Mouse (Mus musculus): ENCODE measurements around the gene Ints6. TPM values are rescaled to one million over a fixed set of nuclear protein-coding genes. Genes with fewer than 3 reads are reported as not detected.

The Ints6 gene
- total RNA-seq (2014; rRNA removed) (20.3 and 25.4 TPM in 2 replicates), polyA plus RNA-seq (2015; fragmentation: Nextera tagmentation; extraction: Ambion mirVana) (4.3 and 9.1 TPM in 2 replicates)

DNA sequence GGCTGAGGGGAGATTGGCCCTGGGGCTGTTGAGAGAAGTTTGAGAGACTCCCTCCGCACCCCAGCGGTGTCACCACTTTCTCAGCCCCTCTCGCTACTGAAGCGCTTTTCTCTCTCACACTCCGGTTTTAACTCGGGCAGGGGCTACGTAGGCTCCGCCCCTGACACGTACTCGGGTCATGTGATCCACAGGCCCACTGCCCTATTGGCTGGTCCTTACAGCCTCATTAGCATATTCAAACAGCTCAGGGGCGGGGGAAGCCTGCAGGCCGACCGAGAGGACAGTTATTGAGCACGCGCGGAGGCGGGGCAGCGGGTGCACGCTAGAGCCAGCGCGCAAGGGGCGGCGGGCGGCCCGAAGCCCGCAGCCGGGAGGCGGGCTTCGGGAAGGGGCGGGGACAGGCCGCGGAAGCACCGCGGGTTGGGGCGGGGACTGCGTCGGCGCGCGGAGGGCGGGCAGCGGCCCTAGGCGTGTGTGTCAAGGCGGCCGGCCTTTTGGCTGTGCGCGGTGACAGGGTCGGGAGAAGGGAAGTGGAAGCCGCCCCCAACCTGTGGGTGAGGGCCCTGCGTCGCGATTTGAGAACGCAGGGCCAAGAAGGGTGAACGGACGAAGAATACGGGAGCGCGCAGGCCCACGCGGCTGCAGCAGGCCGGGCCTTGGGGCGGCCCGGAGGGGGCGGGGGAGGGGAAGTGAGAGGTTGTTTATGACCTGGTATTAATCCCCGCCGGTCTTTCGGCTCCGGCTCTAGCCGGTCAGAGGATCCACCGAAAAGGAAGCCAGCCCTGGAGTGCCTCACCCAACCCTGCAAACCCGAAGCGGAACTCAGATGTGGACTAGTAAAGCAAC is at the start of gene Ints6:
Ints6 (minus strand) TSS at position 134 of the 846 bp plus-strand sequence.
- H3K36me3 ChIP-seq (ENCODE audit: insufficient read depth) = no peaks in the 10 kb centered on the region; the same call in 1 of the 2 replicates
- H3K27me3 ChIP-seq (ENCODE audit: insufficient read depth, low read length) = no peaks in the 10 kb centered on the region
- peak; percentile 95 for ATAC-seq
- peak within 1 kb of the TSS; percentile 98 for H3K27ac ChIP-seq (ENCODE audit: low read depth, low read length)
- H3K4me2 ChIP-seq (ENCODE audit: low read depth) = peak within 1 kb of the TSS; percentile 87
- DNase-seq = peak; percentile 99
- TF ChIP-seq CTCF (IDR thresholded peaks at IDR 0.05; ENCODE audit: low read depth) = peak; percentile 13; the same call in 1 of the 2 replicates
- H3K4me1 ChIP-seq (ENCODE audit: insufficient read depth) = no peaks in the 10 kb centered on the region
- no peaks in the 10 kb centered on the region for H3K9me3 ChIP-seq (ENCODE audit: low read length)
- peak within 1 kb of the TSS; percentile 79 for H3K4me3 ChIP-seq (ENCODE audit: low read depth, low read length)
- WGBS = under 1% methylated on average over 72 of the region's 72 CpGs
- peak within 1 kb of the TSS; percentile 89 for H3K9ac ChIP-seq

DNA sequence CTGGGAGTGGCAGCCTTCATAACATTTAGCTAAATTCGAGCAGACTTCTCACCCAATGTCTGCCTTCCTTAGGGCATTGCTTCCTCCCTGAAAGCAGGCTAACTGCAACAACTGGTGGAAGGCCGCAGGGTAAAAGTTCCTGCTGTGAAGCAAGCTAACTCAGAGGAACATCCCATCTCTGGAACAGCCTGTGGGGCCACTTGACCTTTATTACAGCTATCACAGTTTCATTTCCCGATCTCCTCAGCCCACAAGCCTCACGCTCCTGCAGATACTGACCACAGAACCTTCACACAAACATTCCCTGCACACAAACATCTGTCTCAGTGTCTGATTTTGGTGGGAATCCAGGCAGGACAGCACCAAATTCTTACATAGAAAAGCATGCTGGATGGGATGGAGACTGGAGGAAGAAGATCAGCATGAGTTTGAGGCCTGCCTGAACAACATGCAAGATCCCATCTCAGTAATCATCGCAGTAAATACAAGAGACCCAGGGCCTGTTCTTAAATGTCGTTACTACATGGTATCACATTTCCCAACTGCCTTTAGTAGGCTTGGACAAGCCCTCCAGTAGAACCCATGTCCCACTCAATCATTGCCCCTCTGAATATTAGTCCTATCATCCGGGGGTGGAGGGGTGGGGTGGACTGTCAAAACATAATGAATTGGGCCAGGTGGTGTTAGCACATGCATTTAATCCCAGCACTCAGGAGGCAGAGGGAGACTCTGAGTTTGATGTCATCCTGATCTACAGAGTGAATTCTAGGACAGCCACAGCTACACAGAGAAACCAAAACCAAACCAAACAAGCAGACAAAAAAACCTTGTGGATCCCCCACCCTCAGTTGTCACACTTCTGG is 47.9 kb upstream of the Ints6 start:
- WGBS = 86% methylated on average over 7 of the region's 7 CpGs
- H3K4me3 ChIP-seq (ENCODE audit: low read depth, low read length) = no peak overlapping the region

DNA sequence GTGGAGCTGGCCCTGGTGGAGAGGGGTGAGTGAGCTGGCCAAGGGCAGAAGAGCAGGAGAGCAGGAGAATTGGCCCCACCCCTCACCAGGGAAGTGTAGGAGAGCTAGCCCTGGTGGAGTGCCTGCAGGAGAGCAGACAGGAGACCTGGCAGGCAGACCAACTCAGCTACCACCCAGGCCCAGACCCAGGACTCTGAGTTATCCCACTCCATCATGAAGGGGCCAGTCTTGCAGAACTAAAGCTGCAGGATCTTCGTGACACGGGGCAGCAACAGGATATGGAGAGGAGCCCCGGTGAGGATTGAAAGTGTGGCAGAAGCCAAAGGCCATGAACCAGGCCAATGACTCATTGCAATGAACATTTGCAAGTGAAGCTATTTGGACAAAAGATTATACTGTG is 46.0 kb upstream of the Ints6 start:
- no peaks in the 10 kb centered on the region for H3K4me1 ChIP-seq (ENCODE audit: insufficient read depth)
- no peak for ATAC-seq
- no peak overlapping the region for H3K4me3 ChIP-seq (ENCODE audit: low read depth, low read length)
- H3K36me3 ChIP-seq (ENCODE audit: insufficient read depth) = no peaks in the 10 kb centered on the region
- no peaks in the 10 kb centered on the region for H3K27me3 ChIP-seq (ENCODE audit: insufficient read depth, low read length)
- no peak for TF ChIP-seq CTCF (IDR thresholded peaks at IDR 0.05; ENCODE audit: low read depth)
- H3K9me3 ChIP-seq (ENCODE audit: low read length) = no peaks in the 10 kb centered on the region
- 74% methylated on average over 3 of the region's 3 CpGs for WGBS
- no peak overlapping the region for H3K27ac ChIP-seq (ENCODE audit: low read depth, low read length)
- no peak overlapping the region for H3K4me2 ChIP-seq (ENCODE audit: low read depth)
- no peak overlapping the region for H3K9ac ChIP-seq
- no peak for DNase-seq

More for the DNA sequence above, 47.9 kb upstream of the Ints6 start:
- ATAC-seq (no peak), DNase-seq (no peak)
- H3K27me3 ChIP-seq (ENCODE audit: insufficient read depth, low read length) = no peaks in the 10 kb centered on the region
- H3K4me2 ChIP-seq (ENCODE audit: low read depth) = no peak overlapping the region
- no peaks in the 10 kb centered on the region for H3K4me1 ChIP-seq (ENCODE audit: insufficient read depth)
- no peak overlapping the region for H3K27ac ChIP-seq (ENCODE audit: low read depth, low read length)
- H3K36me3 ChIP-seq (ENCODE audit: insufficient read depth) = no peaks in the 10 kb centered on the region
- H3K9me3 ChIP-seq (ENCODE audit: low read length) = no peaks in the 10 kb centered on the region
- no peak for TF ChIP-seq CTCF (IDR thresholded peaks at IDR 0.05; ENCODE audit: low read depth)
- no peak overlapping the region for H3K9ac ChIP-seq

DNA sequence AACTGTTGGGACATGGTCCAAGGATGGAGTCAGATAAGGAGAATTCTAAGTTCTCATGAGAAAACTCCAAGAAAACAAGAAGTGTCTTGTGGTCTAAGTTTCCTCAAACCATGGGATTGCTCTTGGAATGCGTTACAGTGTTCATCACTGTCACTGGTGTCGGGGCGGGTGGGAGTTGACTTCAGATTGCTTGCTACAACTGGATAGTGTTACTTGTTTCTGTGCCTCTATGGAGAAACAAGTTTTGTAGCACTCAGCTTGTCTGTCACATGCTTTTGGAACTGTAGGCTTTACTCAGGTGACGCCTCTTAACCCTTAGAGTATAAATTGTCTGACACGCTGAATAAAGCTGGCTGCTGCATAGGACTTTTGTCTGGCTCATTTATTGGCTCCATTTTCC is 42.2 kb upstream of the Ints6 start:
- Histone ChIP-seq H3K27ac (ENCODE audit: low read depth, low read length) (no peak overlapping the region), H3K4me2 (ENCODE audit: low read depth) (no peak overlapping the region), H3K4me1 (ENCODE audit: insufficient read depth) (no peaks in the 10 kb centered on the region), H3K4me3 (ENCODE audit: low read depth, low read length) (no peak overlapping the region), H3K36me3 (ENCODE audit: insufficient read depth) (no peaks in the 10 kb centered on the region), H3K9me3 (ENCODE audit: low read length) (no peaks in the 10 kb centered on the region), H3K9ac (no peak overlapping the region), H3K27me3 (ENCODE audit: insufficient read depth, low read length) (no peaks in the 10 kb centered on the region)
- no peak for DNase-seq
- WGBS = 83% methylated on average over 5 of the region's 5 CpGs
- TF ChIP-seq CTCF (IDR thresholded peaks at IDR 0.05; ENCODE audit: low read depth) = no peak
- no peak for ATAC-seq

DNA sequence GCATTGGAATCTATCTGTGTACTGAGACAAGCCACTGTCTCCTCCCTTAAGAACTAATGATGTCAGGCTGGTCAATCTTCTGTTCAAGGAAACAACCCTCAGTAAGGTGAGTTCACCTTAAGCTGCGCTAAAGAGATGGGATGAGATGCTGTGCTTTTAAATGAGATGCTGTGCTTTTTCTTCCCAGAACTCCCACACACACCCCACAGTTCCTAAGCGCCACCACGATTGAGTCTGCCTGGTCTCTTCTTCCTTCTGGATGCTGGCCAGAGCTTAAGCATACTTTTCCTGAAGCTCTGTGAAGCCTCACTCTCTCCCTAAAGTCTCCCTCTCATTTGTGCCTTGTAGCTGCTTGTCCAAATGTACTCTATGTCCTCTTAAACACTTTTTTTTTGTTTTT is 39.8 kb upstream of the Ints6 start:
- no peak for TF ChIP-seq CTCF (IDR thresholded peaks at IDR 0.05; ENCODE audit: low read depth)
- 93% methylated on average over 3 of the region's 3 CpGs for WGBS

DNA sequence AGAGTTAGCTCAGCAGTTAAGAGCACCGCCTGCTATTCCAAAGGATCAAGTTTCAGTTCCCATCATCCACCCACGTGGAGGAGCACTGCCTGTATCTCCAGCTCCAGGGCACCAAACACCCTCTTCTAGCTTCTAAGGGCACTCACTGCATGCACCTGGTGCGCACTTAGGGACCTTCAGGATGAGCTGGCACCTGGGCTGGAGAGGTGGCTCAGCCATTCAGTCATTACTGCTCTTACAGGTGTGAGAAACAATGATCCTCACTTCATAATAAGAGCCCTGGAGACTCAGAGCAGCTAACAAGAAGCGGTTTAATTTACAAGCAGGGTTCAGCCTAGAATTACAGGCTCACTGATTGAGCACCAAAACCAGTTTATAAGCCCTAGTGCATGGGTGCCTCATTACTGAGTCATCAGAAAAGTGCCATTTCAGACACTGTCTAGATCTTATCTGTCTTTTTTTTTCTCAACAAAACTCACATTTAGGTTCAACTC is 37.7 kb upstream of the Ints6 start:
- Histone ChIP-seq H3K4me2 (ENCODE audit: low read depth) (no peak overlapping the region), H3K4me3 (ENCODE audit: low read depth, low read length) (no peak overlapping the region), H3K27ac (ENCODE audit: low read depth, low read length) (no peak overlapping the region), H3K4me1 (ENCODE audit: insufficient read depth) (no peaks in the 10 kb centered on the region), H3K9ac (no peak overlapping the region), H3K9me3 (ENCODE audit: low read length) (no peaks in the 10 kb centered on the region), H3K36me3 (ENCODE audit: insufficient read depth) (no peaks in the 10 kb centered on the region), H3K27me3 (ENCODE audit: insufficient read depth, low read length) (no peaks in the 10 kb centered on the region)
- 3% methylated on average over 4 of the region's 4 CpGs for WGBS
- DNase-seq = no peak
- ATAC-seq = no peak
- no peak for TF ChIP-seq CTCF (IDR thresholded peaks at IDR 0.05; ENCODE audit: low read depth)

More for the DNA sequence above, 39.8 kb upstream of the Ints6 start:
- H3K9ac ChIP-seq = no peak overlapping the region
- ATAC-seq (no peak), DNase-seq (no peak)
- no peak overlapping the region for H3K4me2 ChIP-seq (ENCODE audit: low read depth)
- H3K27me3 ChIP-seq (ENCODE audit: insufficient read depth, low read length) = no peaks in the 10 kb centered on the region
- H3K36me3 ChIP-seq (ENCODE audit: insufficient read depth) = no peaks in the 10 kb centered on the region
- H3K9me3 ChIP-seq (ENCODE audit: low read length) = no peaks in the 10 kb centered on the region
- H3K27ac ChIP-seq (ENCODE audit: low read depth, low read length) = no peak overlapping the region
- no peak overlapping the region for H3K4me3 ChIP-seq (ENCODE audit: low read depth, low read length)
- no peaks in the 10 kb centered on the region for H3K4me1 ChIP-seq (ENCODE audit: insufficient read depth)
